Mouse (Mus musculus) heart, embryonic 11.5 days (tissue): ENCODE measurements around the gene Acot1. TPM values are rescaled to one million over a fixed set of nuclear protein-coding genes. Genes with fewer than 3 reads are reported as not detected.

Source experiments
- ATAC-seq: fragments of 200-750 bp; cut with Nextera tagmentation; replicated peaks from 2 replicates; pipeline ENCODE4 v1.8.0; 2017; ENCODE audit warnings: moderate library complexity; ENCODE audit not compliant: insufficient number of reproducible peaks, low FRiP score, low TSS enrichment
- H3K27ac ChIP-seq: fragments of 300-500 bp; sonication (generic); 2 replicates; pipeline ENCODE4 v1.5.1; 2014; ENCODE audit warnings: mild to moderate bottlenecking, low read depth, low read length
- H3K27me3 ChIP-seq: fragments of 300-500 bp; sonication (generic); 2 replicates; pipeline ENCODE4 v1.6.1; 2014; ENCODE audit warnings: mild to moderate bottlenecking, low read length, mixed read lengths; ENCODE audit not compliant: control insufficient read depth, insufficient read depth
- H3K36me3 ChIP-seq: fragments of 300-500 bp; sonication (generic); 2 replicates; pipeline ENCODE4 v1.6.1; 2014; ENCODE audit warnings: mild to moderate bottlenecking, low read length, moderate library complexity, mixed read lengths; ENCODE audit not compliant: control insufficient read depth, insufficient read depth
- H3K4me1 ChIP-seq: fragments of 300-500 bp; sonication (generic); 2 replicates; pipeline ENCODE4 v1.6.1; 2014; ENCODE audit warnings: low read length; ENCODE audit not compliant: control insufficient read depth, insufficient read depth
- H3K4me2 ChIP-seq: fragments of 300-500 bp; sonication (generic); 2 replicates; pipeline ENCODE4 v1.6.1; 2014; ENCODE audit warnings: mild to moderate bottlenecking, moderate library complexity
- H3K4me3 ChIP-seq: fragments of 300-500 bp; sonication (generic); 2 replicates; pipeline ENCODE4 v1.5.1; 2014; ENCODE audit warnings: low read depth, low read length
- H3K9ac ChIP-seq: fragments of 300-500 bp; sonication (generic); 2 replicates; pipeline ENCODE4 v1.6.1; 2014; ENCODE audit warnings: mild to moderate bottlenecking, low read depth, low read length, moderate library complexity
- H3K9me3 ChIP-seq: fragments of 300-500 bp; sonication (generic); replicated peaks from 2 replicates; pipeline ENCODE4 v1.6.1; 2016; ENCODE audit warnings: low read length; ENCODE audit not compliant: control insufficient read depth
- WGBS: fragments of 180-500 bp; shearing (Covaris S2); extraction: QIAGEN DNeasy Blood & Tissue Kit; methylation state at CpG from one replicate; pipeline ENCODE4 v1.1.7; 2014; ENCODE audit not compliant: insufficient replicate concordance; 5-methylcytosine and 5-hydroxymethylcytosine counted together
- polyA plus RNA-seq: library from polyadenylated mRNA; unstranded; fragments of >200 nt; fragmentation: Nextera tagmentation; extraction: Ambion mirVana; gene quantifications from 2 replicates; pipeline ENCODE4 v1.2.1, GENCODE M21; 2014

Gene Acot1
- polyA plus RNA-seq, 1 experiment from 2014 or later = 20.7 TPM

- no peak overlapping the region for H3K4me2 ChIP-seq
- WGBS = 24% methylated on average over 2 of the region's 2 CpGs
- no peaks in the 10 kb centered on the region for H3K36me3 ChIP-seq
- no peak for ATAC-seq
- H3K4me3 ChIP-seq = no peak overlapping the region
- no peaks in the 10 kb centered on the region for H3K4me1 ChIP-seq
- H3K9me3 ChIP-seq = no peaks in the 10 kb centered on the region
- no peak overlapping the region for H3K9ac ChIP-seq
- H3K27me3 ChIP-seq = no peaks in the 10 kb centered on the region
- no peak overlapping the region for H3K27ac ChIP-seq
These were observed 51.7 kb downstream of the Acot1 start for GRCm38 (mm10) chr12:84060946-84061345.

DNA sequence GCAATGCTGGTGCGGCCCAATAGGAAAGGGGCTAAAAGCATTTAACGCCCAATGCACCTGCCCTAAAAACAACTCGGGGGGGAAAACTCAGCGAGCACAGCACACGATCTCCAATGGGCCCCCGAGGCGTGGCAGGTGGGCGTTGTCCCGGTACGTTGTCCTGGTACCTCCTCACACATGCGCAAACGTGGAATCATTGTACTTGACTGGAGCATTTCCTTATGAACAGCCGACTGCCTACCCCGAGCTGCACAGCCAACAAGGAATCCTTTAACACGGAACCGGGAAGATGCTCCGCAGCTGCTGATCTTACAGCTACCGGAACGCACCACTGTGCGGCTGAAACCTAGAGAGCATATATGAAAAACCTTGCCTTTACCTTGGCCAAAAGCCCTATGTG is 53.0 kb downstream of the Acot1 start:
- H3K9me3 ChIP-seq = no peaks in the 10 kb centered on the region
- H3K27me3 ChIP-seq = peaks cover 2% of the 10 kb centered on the region; the same call in 1 of the 2 replicates
- no peak overlapping the region for H3K27ac ChIP-seq
- 89% methylated on average over 20 of the region's 20 CpGs for WGBS
- H3K4me1 ChIP-seq = no peaks in the 10 kb centered on the region
- H3K4me2 ChIP-seq = no peak overlapping the region
- H3K4me3 ChIP-seq = no peak overlapping the region
- ATAC-seq = no peak
- H3K9ac ChIP-seq = no peak overlapping the region
- H3K36me3 ChIP-seq = no peaks in the 10 kb centered on the region

- Histone ChIP-seq H3K9me3 (no peaks in the 10 kb centered on the region), H3K36me3 (no peaks in the 10 kb centered on the region), H3K4me2 (no peak overlapping the region), H3K9ac (no peak overlapping the region), H3K27ac (no peak overlapping the region), H3K27me3 (peaks cover 10% of the 10 kb centered on the region), H3K4me3 (no peak overlapping the region), H3K4me1 (no peaks in the 10 kb centered on the region)
- no peak for ATAC-seq
- 66% methylated on average over 5 of the region's 5 CpGs for WGBS
These were observed 53.9 kb downstream of the Acot1 start for GRCm38 (mm10) chr12:84063228-84063627.

DNA sequence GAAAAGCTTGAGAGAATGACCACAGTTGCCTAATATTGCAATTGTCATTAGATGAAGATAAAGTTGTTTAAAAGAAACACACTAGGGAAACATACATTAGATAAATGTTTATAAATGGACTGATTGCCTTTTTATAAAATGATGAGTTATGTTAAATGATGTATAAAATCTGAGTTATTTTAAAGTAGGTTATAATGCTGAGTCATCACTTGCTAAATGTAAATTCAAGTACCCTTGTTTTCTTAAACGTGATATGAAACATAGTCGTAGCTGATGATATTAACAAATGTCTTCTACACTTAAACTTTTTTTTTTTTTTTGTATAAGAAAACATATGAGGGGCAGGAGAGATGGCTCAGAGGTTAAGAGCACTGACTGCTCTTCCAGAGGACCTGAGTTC is 54.5 kb downstream of the Acot1 start:
- Histone ChIP-seq H3K9me3 (no peaks in the 10 kb centered on the region), H3K9ac (no peak overlapping the region), H3K27ac (no peak overlapping the region), H3K36me3 (no peaks in the 10 kb centered on the region), H3K4me3 (no peak overlapping the region), H3K4me2 (no peak overlapping the region), H3K27me3 (peaks cover 16% of the 10 kb centered on the region), H3K4me1 (no peaks in the 10 kb centered on the region)
- 75% methylated on average over 2 of the region's 2 CpGs for WGBS
- no peak for ATAC-seq

DNA sequence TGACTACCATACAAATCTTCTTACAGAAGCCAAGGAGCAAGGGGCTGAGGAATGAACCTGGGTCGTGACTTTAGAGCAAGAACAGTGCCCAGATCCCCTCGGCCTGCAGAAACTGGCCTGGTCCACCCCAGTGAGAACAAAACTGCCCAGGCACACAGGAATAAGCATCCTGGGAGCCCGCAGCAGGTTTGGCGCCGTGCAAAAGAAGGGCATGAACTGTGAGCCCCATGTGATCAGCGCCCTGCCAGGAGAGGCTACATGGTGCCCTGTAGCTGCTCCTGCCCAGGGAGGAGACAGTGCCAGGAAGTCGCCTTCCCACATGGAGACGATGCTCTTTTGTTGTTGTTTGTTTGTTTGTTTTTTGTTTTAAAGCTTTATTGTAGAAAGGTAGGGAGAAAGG is 55.3 kb downstream of the Acot1 start:
- H3K9me3 ChIP-seq = no peaks in the 10 kb centered on the region
- no peak overlapping the region for H3K27ac ChIP-seq
- WGBS = 68% methylated on average over 8 of the region's 8 CpGs
- H3K27me3 ChIP-seq = peaks cover 21% of the 10 kb centered on the region
- no peak overlapping the region for H3K4me2 ChIP-seq
- H3K36me3 ChIP-seq = no peaks in the 10 kb centered on the region
- no peak overlapping the region for H3K9ac ChIP-seq
- no peaks in the 10 kb centered on the region for H3K4me1 ChIP-seq
- ATAC-seq = no peak
- H3K4me3 ChIP-seq = no peak overlapping the region

GRCm38 (mm10) chr12:84067752-84068151 is 58.5 kb downstream of the Acot1 start:
- no peak for ATAC-seq
- Histone ChIP-seq H3K27me3 (peaks cover 27% of the 10 kb centered on the region), H3K27ac (no peak overlapping the region), H3K4me3 (no peak overlapping the region), H3K36me3 (no peaks in the 10 kb centered on the region), H3K9me3 (no peaks in the 10 kb centered on the region), H3K4me1 (no peaks in the 10 kb centered on the region), H3K9ac (no peak overlapping the region), H3K4me2 (no peak overlapping the region)
- WGBS = 73% methylated on average over 4 of the region's 4 CpGs

Other genes starting within 250 kb of the Acot1 start
- 0.10 TPM in 1 of 2 replicates, not detected in the other for gene Papln, start 245.9 kb upstream of the Acot1 start, polyA plus RNA-seq
- 34.3 and 41.7 TPM in 2 replicates for gene Numb, start 87.6 kb upstream of the Acot1 start, polyA plus RNA-seq
- 9.6 and 10.4 TPM in 2 replicates for gene Riox1, start 58.9 kb upstream of the Acot1 start, polyA plus RNA-seq
- gene Heatr4, start 24.6 kb upstream of the Acot1 start, polyA plus RNA-seq = not detected in 2 replicates
- 33.0 and 35.5 TPM in 2 replicates for gene Acot2, start 21.6 kb upstream of the Acot1 start, polyA plus RNA-seq
- gene Acot4, start 28.9 kb downstream of the Acot1 start, polyA plus RNA-seq = 0.37 and 0.43 TPM in 2 replicates
- not detected in 2 replicates for gene Gm49366, start 29.4 kb downstream of the Acot1 start, polyA plus RNA-seq
- gene Acot3, start 42.7 kb downstream of the Acot1 start, polyA plus RNA-seq = 0.13 and 0.67 TPM in 2 replicates
- gene Acot5, start 59.8 kb downstream of the Acot1 start, polyA plus RNA-seq = not detected in 2 replicates
- 0.89 and 1.0 TPM in 2 replicates for gene Acot6, start 91.2 kb downstream of the Acot1 start, polyA plus RNA-seq
- 2.9 and 3.1 TPM in 2 replicates for gene Dnal1, start 104.9 kb downstream of the Acot1 start, polyA plus RNA-seq
- 0.50 and 0.62 TPM in 2 replicates for gene Pnma1, start 139.0 kb downstream of the Acot1 start, polyA plus RNA-seq
- 5.9 and 7.1 TPM in 2 replicates for gene Elmsan1, start 209.4 kb downstream of the Acot1 start, polyA plus RNA-seq